Mouse (Mus musculus): ENCODE measurements around the gene Il20rb. TPM values are rescaled to one million over a fixed set of nuclear protein-coding genes. Genes with fewer than 3 reads are reported as not detected.

Il20rb gene
- polyA plus RNA-seq, 3 experiments from 2014 or later: 1.3 to 2.6 (median 1.8) TPM

GRCm38 (mm10) chr9:100419644-100420043 lies 66.9 kb downstream of the Il20rb start:
- ATAC-seq: no peak

- no peak for ATAC-seq
Measured at GRCm38 (mm10) chr9:100419103-100419502, 67.5 kb downstream of the Il20rb start.

GRCm38 (mm10) chr9:100416756-100417155 lies 69.8 kb downstream of the Il20rb start:
- ATAC-seq: no peak

- ATAC-seq: no peak
Measured at GRCm38 (mm10) chr9:100416299-100416698, 70.3 kb downstream of the Il20rb start.

GRCm38 (mm10) chr9:100415328-100415979 lies 71.1 kb downstream of the Il20rb start:
- ATAC-seq: no peak

Other genes with a start within 250 kb of the Il20rb start
- gene Nck1, start 59.3 kb upstream of the Il20rb start, polyA plus RNA-seq (2017; shearing (Covaris generic)): 10 to 100 TPM; 72.0 to 99.7 (median 81.6) TPM
- gene Slc35g2, start 84.3 kb upstream of the Il20rb start, polyA plus RNA-seq (2017; shearing (Covaris generic)): 1 to 10 TPM in 1 of 3 experiments, under 1 TPM in 2; 0.56 to 1.3 (median 0.98) TPM
- 100 to 1,000 TPM in 1 of 3 experiments, 10 to 100 TPM in 2; 87.7 to 100 (median 92.5) TPM for gene Stag1, start 111.0 kb upstream of the Il20rb start, polyA plus RNA-seq (2017; shearing (Covaris generic))